Mouse (Mus musculus) activated CD4-positive, CD25-positive, alpha-beta regulatory T cell, adult 4 months (primary cell): ENCODE results near the gene Misp. TPM values are rescaled to one million over a fixed set of nuclear protein-coding genes. Genes with fewer than 3 reads are reported as not detected.

ENCODE experiments used
- ATAC-seq: one replicate; pipeline ENCODE4 v1.8.0; 2017
- polyA plus RNA-seq, 2 experiments: library from polyadenylated mRNA; unstranded; fragments of 100-300 nt; shearing (Covaris generic); gene quantifications; one replicate each; pipeline ENCODE4 v1.2.1; 2017

Misp gene
- polyA plus RNA-seq, 2 experiments from 2014 or later, result not detected

- no peak for ATAC-seq
Measured at GRCm38 (mm10) chr10:79824413-79824812, 3.6 kb downstream of the Misp start.

GRCm38 (mm10) chr10:79831583-79831982 is 10.8 kb downstream of the Misp start:
- ATAC-seq, result no peak

- no peak for ATAC-seq
Measured at GRCm38 (mm10) chr10:79832026-79832785, 11.4 kb downstream of the Misp start.

GRCm38 (mm10) chr10:79832786-79833181 is 12.0 kb downstream of the Misp start:
- ATAC-seq, result no peak

- peak; percentile 59 for ATAC-seq
Measured at GRCm38 (mm10) chr10:79834769-79835398, 14.1 kb downstream of the Misp start.

- ATAC-seq, result no peak
Measured at GRCm38 (mm10) chr10:79836918-79837317, 16.1 kb downstream of the Misp start.

GRCm38 (mm10) chr10:79838151-79838550 is 17.4 kb downstream of the Misp start:
- ATAC-seq, result no peak

GRCm38 (mm10) chr10:79840091-79840490 is 19.3 kb downstream of the Misp start:
- no peak for ATAC-seq

GRCm38 (mm10) chr10:79840644-79841551 is 20.1 kb downstream of the Misp start:
- ATAC-seq, result no peak

- ATAC-seq, result no peak
Measured at GRCm38 (mm10) chr10:79842322-79842721, 21.5 kb downstream of the Misp start.

GRCm38 (mm10) chr10:79843476-79843875 is 22.7 kb downstream of the Misp start:
- no peak for ATAC-seq

GRCm38 (mm10) chr10:79846553-79846952 is 25.8 kb downstream of the Misp start:
- no peak for ATAC-seq

- ATAC-seq, result no peak
Measured at GRCm38 (mm10) chr10:79849941-79850628, 29.3 kb downstream of the Misp start.

GRCm38 (mm10) chr10:79851653-79852052 is 30.9 kb downstream of the Misp start:
- ATAC-seq, result no peak

- no peak for ATAC-seq
Measured at GRCm38 (mm10) chr10:79852107-79852789, 31.5 kb downstream of the Misp start.

GRCm38 (mm10) chr10:79852827-79853226 is 32.0 kb downstream of the Misp start:
- ATAC-seq, result no peak

GRCm38 (mm10) chr10:79853392-79853791 is 32.6 kb downstream of the Misp start:
- ATAC-seq, result no peak

GRCm38 (mm10) chr10:79853860-79854795 is 33.3 kb downstream of the Misp start, which contains the start of gene Ptbp1:
Gene Ptbp1, plus strand, starts transcription at chr10:79854427.
- ATAC-seq, result peak; percentile 80

GRCm38 (mm10) chr10:79854801-79855541 is 34.2 kb downstream of the Misp start:
- ATAC-seq, result peak; percentile 25
